Mouse (Mus musculus): ENCODE measurements around the gene Dpep2nb.
"Not testable (repeated sequence)": the region's sequence is repeated elsewhere in the genome, so short reads cannot be mapped to it uniquely, and the experiment has no call there.

Gene Dpep2nb

DNA sequence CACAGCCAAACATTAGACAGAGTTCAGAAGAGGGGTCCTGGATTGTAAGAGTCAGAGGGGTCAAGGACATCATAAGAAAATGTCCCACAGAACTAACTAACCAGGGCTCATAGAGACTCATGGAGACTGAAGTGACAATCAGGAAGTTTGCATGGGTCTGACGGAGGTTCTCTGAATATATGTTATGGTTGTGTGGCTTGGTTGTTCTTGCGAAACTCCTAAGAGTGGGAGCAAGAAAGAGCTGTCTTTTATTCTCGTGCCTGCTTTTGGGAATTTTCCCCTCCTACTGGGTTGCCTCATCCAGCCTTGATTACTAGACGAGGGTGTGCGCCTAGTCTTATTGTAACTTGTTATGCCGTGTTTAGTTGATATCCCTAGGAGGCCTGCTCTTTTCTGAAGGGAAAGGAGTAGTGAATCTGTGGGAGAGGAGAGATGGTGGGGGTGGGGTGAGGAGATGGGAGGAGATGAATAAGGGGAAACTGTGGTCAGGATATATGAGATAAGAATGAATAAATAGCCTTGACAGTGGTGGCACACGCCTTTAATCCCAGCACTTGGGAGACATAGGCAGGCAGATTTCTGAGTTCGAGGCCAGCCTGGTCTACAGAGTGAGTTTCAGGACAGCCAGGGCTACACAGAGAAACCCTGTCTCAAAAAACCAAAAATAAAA lies 1.1 kb downstream of the Dpep2nb start:
- DNase-seq: no peak

DNA sequence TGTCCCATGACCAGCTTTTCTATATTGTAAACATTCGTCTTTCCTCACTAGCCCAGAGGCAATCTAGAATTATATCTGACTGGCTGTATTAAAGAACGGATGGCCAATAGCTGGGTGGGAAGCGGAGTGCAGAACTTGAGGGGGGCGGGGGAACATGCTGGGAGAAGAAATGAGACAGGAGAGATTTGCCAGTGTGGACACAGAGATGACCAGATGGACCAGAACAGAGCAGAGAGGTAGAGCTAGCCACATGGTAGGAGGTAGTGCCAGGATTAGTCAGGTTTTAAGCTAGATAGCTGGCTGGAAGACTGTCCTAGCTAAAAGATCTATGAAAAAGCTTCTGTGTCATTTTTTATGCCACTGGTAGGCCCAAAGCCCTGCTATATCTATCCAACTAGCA lies 3.9 kb downstream of the Dpep2nb start:
- DNase-seq: no peak

DNA sequence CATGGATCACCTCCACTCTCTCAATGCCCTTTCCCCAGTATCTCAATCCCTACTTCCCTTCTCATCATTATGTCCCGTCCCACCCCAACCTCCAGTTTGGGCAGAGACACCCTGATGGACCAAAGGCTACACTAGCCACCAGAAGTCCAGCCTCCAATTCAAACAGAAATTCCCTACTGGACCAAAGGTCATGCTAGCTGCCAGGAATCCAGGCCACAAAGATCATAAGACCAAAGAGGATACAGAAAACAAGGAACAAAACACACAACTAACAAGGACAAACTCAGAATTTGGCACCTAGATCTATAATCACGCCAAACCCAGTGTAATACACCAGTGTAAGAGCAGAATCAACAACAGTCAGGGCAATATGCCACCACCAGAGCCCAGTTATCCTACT lies 6.8 kb downstream of the Dpep2nb start:
- no peak for DNase-seq

DNA sequence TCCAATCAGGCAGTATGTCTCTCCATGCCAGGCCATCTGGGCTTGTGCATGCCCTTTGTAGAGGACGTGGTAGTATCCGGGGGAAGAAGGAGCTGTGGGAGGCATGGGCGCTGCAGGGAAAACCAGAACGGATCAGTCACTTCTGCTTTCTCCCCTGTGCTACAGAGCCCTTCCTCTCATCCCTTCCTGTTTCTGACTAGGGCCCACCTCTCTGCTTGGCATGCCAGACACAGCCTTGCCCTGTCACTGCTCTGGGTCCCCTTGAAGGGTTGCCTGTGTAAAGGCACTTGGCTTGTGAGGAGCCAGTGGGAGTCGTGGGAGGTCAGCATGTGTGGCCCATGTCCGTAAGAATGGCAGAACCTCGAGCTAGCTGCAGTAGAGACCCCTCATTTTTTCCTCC lies 9.4 kb downstream of the Dpep2nb start:
- DNase-seq: no peak

DNA sequence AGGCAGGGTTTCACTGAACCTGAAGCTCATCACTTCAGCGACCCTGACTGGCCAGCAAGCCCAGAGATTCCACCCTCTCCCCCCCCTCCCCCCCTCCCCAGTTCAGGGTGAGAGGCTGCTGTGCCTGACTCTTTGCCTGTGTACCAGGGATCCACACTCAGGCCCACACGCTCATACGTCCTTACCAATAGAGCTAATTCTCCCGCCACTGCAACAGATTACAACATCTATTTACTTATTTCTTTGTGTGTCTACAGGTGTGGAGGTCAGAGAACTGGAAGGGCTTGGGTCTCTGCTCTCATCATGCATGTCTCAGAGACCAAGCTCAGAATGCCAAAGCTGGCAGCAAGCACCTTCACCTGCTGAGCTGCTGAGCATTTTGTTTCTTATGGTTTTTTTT lies 12.5 kb downstream of the Dpep2nb start:
- DNase-seq: no peak

DNA sequence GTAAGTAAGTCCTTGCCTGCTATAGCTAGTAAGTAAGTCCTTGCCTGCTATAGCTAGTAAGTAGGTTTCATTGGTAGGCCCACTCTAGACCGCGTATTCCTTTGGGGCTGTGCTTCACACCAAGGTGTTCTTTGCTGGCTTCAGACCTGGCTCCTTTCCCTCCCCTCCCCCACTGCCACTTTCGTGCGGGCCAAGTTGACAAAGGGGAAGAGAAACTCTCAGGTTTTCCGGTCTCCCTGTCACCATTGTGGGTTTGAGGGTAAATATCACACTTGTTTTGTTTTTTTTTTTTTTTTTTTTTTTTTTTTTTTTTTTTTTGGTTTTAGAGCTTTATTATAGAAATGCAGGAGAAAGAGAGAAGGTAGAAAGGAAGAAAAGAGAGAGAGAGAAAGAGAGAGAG lies 13.3 kb downstream of the Dpep2nb start:
- peak; percentile 87 for DNase-seq

DNA sequence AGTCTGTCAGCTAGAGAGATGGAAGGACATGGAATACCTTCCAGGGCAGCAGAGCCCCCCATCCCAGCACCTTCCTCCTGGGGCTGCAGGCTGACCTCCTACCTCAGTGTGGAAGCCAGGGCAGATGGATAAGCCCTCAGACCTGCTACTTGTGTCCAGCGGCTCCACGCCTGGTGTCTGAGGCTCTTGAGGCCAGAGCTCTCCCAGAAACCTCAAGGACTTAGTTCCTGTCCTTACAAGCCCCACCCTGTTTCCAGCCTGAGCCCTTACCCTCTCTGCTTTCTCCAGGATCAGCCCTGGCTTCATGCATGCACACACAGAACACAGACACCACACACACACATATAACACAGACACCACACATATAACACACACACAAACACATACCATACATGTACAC lies 14.2 kb downstream of the Dpep2nb start:
- no peak for DNase-seq

DNA sequence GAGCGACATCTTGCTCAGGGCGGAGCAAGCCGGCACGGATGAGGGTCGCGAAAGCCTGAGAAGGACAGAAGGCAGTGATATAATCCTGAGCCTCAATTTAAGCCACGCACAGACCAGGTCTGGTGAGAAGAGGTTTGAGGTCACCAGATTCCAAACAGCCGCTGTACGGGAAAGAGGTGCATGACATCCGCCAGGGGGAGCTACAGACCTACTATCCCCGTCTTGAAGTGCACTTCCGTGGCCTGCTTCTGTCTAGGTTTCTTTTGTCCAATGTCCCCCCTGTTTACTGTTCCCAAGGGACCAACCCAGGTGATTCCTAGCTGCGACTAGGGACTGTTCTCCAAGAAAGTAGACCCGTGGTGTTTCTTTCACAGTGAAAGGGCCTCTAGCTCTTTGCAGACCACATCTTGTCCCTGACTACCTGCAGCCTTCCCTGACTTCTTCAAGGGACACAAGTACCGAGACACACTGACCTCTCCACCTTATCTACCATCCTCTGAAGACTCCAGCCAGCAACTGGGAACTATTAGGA lies 14.9 kb downstream of the Dpep2nb start, which contains the start of gene Dus2:
TSS of gene Dus2 (plus strand) at position 482 of the 532 bp plus-strand sequence.
- DNase-seq: peak; percentile 96

DNA sequence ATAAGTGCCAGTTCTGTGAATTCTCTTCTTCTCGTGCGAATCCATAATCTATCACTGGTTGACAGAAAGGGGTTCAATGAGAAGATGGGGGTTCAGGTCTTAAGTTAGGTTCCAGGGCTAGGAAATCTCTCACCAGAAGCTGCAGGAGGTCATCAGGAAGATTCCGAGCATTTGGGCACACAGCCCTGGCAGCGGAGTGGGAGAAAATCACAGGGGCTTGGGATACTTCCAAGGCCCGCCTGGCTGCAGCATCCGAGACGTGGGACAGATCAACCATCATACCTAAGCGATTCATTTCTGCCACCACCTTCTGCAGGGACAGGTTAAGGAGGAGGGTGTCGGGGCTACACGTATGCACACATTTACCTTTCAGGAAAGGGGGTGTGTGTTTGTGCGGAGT lies 17.2 kb downstream of the Dpep2nb start:
- DNase-seq: no peak

DNA sequence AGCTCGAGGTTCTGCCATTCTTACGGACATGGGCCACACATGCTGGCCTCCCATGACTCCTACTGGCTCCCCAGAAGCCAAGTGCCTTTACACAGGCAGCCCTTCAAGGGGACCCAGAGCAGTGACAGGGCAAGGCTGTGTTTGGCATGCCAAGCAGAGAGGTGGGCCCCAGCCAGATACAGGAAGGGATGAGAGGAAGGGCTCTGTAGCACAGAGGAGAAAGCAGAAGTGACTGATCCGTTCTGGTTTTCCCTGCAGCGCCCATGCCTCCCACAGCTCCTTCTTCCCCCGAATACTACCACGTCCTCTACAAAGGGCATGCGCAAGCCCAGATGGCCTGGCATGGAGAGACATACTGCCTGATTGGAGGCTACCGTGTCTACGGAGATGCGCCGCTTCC lies 22.4 kb downstream of the Dpep2nb start:
- DNase-seq: not testable (repeated sequence)

DNA sequence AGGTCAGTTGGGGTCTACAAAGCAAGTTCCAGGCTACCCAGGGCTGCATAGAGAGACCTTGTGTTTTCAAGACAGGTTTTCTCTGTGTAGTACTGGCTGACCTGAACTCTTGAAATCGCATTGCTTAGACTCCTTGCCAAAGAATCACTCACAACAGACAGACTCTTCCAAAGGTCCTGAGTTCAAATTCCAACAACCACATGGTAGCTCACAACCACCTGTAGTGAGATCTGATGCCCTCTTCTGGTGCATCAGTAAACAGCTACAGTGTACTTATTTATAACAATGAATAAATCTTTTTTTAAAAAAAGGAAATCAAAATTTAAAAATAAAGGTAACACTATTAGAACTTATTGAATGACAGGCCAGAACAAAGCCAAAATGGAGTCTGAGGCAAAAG lies 24.6 kb downstream of the Dpep2nb start:
- DNase-seq: no peak

DNA sequence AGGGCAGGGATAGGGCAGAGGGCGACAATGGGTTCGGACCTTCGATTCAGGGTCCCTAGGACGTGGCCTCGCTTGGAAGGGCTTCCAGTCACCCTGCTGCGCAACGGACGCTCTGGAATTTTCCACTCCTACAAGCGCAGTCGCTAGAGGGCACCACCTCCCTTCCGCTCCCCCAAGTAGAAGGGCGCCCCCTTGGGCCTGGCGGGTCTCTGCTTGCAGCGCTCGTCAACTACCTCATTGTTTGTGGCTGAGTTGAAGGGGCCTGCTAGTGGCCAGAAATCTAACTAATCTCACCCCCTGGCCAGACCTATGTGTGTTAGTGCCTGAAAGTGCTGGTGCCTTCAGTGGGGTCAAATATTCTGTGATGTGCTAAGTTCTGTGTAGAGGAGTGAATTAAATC lies 26.4 kb downstream of the Dpep2nb start, which contains the start of gene Dpep3:
TSS of gene Dpep3 (minus strand) at position 105 of the 400 bp plus-strand sequence.
- DNase-seq: peak; percentile 32

DNA sequence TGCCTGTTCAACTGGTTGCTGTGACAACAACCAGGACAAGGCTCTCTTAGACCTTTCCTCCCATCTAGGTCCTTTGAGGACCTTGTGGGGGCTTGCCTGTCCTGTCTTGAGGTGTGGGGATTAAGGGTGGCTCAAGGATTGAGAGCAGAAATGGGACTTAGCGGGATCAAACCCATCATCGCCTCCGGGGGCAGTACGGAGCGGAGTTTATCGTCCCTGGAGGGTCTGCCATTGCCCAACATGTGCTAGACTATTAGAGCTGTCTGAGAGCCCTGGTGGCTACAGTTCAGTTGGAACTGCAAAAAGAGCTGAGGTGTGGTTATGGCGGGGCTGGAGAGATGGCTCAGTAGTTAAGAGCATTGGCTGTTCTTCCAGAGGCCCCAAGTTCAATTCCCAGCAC lies 30.4 kb downstream of the Dpep2nb start:
- DNase-seq: no peak

DNA sequence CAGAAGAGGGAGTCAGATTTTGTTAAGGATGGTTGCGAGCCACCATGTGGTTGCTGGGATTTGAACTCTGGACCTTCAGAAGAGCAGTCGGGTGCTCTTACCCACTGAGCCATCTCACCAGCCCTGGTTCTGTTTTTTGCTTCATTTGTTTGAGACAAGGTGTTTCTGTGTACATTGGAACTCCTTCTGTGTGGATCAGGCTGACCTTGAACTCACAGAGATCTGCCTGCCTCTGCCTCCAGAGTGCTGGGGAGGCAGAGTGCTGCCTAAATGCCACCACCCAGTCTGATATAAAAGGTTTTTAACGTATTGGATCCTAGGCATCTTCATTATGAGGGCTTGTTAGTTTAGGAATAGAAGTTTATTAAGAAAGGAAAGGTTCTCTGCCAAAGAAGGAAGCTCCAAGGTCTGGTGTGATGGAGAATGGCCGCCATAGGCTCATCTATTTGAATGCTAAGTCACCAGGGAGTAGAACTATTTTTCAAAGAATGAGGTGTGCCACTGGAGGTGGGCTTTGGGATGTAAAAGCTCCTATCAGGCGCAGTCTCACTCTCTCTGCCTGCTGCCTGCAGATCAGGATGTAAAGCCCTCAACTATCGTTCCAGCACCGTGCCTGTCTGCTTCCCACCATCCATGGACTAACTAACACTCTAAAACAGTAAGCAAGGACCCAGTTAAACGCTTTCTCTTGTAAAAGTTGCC lies 34.6 kb downstream of the Dpep2nb start:
- DNase-seq: no peak

DNA sequence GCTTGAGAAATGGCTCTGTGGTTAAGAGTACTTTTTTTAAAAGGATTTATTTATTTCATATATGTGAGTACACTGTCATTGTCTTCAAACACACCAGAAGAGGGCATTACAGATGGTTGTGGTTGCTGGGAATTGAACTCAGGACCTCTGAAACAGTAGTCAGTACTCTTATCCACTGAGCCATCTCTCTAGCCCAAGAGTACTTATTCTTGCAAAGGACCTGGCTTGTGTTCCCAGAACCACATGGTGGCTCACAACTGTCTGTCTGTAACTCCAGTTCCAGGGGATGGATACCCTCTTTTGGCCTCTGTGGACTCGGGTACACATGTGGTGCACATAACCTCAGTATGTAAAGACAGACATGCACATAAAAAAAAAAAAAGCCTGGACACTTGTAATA lies 36.4 kb downstream of the Dpep2nb start:
- DNase-seq: no peak

DNA sequence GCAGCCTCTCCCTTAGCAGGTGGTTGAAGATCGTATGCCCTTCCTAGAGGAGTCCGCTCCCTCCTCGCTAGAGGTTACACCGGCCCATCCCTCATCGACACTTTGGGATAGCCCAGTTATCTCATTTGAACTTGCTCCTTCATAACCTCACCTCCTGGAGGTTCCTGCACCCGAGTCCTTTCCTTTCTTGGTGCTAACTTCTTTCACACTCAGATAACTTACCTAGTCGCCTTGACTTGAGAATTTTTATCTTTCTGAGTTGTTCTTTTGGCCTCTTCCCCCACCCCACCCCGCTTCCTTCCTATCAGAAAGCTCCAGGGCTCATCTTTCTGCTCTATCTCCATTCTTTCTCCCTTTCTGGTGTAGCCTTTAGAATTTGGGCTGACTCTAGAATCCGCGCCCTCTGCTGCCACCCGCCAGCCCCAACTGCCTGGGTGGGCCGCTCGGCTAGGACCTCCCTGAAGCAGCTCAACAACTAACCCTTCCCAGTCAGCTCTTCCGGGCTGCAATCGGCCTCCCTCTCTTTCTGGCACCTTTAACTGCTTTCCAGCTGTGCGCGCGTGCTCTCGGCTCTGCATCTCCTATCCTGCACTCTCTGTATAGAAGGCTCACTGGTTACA lies 39.0 kb downstream of the Dpep2nb start:
- peak; percentile 71 for DNase-seq

DNA sequence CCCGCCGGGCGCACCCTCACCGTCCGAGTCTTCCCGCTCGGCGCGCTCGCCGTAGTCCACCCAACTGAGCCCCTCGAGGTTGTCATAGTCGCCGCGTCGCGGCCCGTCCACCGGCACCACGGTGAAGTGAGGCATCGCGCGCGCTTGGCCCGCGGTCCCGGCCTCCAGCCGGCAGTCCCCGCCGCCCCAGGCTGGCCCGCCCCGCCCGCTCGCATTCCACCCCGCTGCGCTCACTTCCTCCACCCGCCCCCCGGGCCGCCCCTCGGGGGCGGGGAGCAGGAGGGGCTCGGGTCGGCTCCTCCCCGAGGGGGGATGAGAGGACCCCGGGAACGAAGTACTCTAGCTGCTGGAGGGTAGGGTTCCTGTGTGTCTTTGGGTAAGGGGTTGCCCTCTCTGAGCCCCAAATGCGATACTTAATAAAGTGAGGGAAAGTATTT lies 39.9 kb downstream of the Dpep2nb start, which contains the start of gene Slc12a4:
TSS of gene Slc12a4 (minus strand) at position 193 of the 437 bp plus-strand sequence.
- DNase-seq: peak; percentile 91

DNA sequence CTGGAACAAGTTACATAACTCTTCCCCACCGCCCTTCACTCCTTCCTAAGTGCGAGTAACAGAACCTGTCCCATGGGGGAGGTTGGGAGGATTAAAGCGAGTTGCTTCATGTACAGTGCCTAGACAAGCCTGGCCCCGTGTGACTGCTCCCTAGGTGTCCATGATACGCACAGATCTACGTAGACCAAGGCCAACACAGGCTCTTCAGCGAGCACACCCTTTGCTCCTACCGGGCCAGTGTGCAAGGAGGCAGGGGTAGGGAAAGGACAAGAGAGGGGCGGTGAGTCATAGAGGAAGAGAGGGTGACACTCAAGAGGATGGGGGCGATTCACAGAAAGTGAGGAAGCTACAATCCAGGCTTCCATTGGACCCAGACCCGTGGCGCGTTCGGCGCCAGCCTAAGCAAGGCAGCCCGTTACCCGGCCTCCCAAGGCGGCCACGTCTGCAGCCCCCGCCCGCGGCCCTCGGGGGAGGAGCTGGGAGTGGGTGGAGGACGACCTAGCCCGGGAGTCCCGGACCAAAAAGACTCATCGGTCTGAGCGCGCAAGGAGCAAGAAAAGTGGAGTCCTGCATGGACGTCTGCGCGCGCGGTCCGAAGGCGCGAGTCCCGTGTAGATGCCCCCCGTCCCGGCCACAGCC lies 40.4 kb downstream of the Dpep2nb start:
- peak; percentile 77 for DNase-seq

DNA sequence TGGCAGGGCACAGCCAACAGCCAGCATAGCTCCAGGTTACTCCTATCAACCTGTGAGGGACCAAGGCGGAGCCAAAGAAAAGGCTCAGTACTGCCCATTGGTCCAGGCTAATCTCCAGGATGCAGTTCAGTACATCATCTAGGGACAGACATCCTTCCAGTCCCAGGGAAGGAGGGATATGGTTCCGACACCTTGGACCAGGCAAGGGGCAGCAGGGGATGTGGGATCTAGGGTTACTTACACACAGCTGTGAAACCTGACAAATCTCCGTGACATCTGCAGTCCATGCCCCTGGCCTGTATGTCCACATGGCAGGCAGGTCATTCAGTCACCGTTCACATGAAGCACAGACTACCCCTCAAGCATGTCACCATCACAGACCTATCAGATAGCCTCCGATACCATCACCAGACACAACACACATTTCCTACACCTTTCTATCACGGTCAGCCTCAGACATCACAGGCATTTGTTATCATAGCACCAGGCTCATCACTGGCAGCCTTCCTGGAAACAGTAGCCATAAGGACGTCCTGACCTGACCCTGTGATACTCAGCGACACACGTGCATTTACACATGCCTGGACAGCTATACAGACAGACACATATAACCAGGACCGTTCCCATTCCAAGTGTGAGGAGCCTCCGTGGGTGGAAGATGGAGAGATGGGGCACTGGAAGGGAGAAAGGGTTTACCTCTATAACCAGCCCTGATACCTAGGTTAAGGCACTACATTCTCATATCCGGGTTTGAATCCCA lies 41.1 kb downstream of the Dpep2nb start:
- no peak for DNase-seq

DNA sequence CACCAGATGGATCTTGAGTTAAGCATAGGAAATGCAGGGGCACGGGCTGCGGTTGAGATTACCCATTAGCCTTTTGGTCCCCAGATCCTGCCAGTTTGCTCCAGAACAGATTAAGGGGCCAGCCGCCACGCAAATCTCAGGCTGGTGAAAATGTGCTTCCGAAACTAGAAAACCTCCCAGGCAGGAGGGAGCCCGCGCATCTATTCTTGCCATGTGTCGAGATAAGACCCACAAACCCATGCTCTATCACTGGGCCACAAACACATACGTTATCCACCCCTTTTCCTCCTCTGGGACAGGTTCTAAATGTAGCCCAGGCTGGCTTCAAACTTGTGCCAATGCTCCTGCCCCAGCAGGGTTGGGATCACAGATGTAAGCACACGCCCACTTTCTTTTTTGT lies 44.2 kb downstream of the Dpep2nb start:
- no peak for DNase-seq

DNA sequence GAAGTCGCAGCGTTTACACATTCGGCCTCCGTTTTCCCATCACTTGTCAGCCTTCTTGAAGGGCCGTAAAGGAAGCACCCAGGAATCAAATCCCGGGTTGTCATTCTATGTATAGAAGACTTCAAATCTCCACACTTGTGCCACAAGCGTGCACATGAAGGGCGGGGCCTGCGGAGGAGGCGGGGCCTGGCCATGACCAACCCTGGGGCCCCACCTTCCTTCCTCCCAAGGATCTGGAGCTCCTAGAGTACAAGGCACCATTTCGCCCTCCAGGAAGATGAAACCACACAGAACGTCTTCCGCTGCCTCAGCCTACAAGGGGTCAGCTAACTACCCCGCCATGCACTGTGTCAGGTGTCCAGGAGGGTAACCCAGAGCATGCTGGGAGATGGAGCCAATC lies 44.7 kb downstream of the Dpep2nb start:
- DNase-seq: peak; percentile 50

DNA sequence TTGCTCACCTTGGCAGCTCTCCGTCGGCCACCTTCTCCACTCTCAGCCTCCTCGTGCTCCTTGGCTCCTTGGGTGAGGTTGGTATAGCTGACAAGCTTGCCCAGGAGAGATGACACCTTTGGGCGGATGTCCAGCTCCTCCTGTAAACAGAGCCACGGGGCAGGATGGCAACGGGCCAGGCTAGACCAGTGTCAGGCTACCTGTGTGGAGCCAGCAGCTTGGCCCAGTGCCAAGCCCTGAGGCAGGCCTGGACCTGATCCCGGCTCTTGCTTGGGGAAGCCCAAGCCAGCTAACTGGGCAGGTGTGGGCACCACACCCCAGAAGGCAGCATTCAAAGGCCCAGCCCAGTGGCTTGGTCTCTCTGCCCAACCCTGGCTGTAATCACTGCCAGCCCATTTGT lies 46.4 kb downstream of the Dpep2nb start:
- no peak for DNase-seq

All from thymus, postnatal 4 days (tissue).